Mouse (Mus musculus) Muller cell, postnatal 12 days (primary cell): ENCODE measurements around the gene Plekha6.

ENCODE experiments used
- DNase-seq: peaks from one replicate; pipeline ENCODE4 v3.0.0-alpha.2; 2015; ENCODE audit errors: inconsistent ontology term

Plekha6 gene

GRCm38 (mm10) chr1:133214672-133215359 lies 50.8 kb downstream of the Plekha6 start:
- DNase-seq, result no peak

DNA sequence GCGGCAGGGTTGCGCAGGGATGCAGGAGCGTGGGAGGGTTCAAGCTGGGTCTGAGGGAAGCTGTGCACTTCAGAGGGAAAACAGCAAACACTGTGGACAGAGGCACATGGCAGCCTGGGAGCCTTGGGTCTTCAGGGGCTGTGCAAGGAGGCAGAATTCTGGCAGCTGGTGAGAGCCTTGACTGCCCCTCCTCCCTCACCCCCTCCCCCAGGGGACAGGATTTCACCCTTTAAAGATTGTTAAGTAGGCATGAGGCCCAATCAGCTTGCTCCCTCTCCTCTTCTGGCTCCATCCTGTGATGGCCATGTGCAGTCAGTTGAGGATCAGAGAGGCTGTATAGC lies 51.3 kb downstream of the Plekha6 start:
- DNase-seq, result no peak

GRCm38 (mm10) chr1:133215753-133216152 lies 51.7 kb downstream of the Plekha6 start:
- no peak for DNase-seq

DNA sequence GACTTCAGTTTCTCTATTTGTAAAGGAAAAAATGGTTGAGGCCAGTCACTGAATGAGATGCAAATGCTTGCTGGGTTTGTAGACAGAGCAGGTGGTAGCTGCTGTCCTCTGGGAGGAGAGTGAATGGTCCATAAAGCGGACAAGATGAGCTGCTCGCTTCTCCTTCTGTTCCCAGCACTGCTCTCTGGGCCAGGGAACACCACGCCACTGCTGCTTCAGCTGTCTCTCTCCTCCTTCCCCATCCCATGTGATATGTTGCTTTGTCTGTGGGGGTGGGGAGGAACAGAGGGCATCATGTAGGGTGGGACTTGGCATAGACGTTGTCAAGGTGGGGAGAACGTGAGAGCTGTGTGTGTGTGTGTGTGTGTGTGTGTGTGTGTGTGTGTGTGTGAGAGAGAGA lies 53.0 kb downstream of the Plekha6 start:
- no peak for DNase-seq

DNA sequence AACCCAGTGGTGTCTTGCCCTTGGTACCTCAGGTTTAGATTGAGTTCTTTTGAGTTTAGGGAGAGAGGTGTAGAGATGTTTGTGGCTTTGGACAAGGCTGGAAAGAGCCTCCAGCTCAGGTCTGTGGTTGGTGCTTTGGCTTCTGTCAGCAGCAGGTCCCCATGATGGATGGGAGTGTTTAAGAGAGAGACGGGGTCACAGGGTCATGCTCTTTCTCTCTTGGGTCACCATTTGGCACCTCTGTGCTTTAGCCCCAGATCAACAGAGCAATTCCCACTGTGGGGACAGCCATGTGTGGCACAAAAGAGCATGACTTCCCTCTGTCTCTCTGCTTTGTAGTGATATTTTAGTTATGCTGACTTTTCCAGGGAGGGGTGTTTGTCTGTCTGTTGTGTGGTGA lies 55.1 kb downstream of the Plekha6 start:
- DNase-seq, result no peak

DNA sequence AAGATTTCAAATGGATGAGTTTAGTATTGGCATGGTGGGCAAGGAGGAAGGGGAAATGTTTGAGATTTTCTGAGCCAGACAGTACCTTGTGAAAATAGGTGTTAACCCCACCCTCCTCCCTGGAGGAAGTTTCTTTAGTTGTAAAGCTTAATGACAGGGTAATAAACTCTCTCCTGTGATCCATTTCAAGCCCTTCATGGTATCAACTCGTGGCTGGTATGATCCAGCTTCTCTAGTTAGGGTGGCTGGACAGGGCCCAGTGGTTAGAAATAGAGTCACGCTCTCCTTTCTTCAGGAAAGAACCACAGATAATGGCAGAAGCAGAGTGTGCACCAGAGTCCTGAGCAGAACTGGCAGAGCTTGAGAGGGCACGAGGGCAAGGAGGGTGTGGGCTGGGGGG lies 57.4 kb downstream of the Plekha6 start:
- no peak for DNase-seq

DNA sequence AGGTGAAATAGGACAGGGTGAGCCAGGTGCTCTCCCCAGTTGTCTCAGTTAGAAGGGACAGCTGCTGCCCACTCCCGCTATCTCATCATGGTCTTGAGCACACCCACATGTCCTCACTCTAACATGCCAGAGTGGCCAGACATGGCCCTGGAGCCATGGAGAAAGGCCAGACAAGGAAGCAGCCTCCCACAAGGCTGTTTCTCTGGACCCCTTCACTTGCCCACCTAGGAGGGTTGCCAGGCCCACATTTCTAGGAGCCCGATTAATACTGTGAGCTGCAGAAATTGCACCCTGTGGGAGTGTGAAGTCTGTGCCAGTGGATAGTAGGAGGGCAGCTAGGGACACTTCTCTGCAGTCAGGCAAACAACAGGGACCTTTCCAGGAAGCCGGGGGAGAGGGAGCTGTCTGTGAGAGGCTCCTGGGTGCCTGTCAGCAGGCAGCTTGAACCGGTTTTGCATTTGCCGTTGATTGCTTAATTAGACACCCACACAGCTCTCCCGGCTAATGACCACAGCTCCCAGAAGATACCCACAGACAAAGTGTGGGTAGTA lies 58.5 kb downstream of the Plekha6 start:
- peak; percentile 66 for DNase-seq

DNA sequence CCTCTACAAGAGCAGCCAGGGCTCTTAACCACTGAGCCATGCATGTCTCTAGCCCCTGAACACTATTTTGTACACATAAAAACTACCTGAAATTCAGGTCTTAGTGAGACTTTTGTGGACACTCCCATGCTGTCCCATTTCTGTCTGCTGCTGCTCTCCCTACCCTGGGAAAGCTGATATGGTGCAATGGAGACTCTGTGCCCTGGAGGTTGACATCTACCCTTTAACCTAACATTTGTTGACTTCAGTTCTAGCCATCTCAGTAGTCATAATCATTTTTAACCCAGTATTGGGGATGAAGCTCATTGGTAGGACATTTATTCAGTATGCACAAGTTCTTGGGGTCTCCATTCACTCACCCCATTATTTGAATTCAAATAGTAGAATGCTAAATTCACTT lies 60.7 kb downstream of the Plekha6 start:
- DNase-seq, result no peak

DNA sequence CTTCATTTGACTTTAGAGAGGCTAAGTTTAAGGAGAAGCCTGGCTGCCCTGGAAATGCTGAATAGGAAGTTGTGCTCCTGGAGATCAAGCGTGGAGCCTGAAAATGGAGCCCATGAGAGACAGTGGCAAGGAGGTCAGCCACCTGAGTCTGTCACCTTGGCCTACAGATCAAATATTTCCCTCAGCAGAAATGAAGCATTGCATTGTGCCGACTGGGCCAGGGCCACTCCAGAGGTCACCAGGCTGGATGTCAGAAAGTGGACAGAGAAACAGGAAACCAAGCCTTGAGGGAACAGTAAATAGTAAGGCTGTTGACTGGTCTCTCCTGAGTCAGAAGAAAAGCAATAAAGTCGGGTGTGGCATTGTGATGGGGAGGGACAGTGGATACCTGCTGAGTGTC lies 61.1 kb downstream of the Plekha6 start:
- DNase-seq, result no peak

DNA sequence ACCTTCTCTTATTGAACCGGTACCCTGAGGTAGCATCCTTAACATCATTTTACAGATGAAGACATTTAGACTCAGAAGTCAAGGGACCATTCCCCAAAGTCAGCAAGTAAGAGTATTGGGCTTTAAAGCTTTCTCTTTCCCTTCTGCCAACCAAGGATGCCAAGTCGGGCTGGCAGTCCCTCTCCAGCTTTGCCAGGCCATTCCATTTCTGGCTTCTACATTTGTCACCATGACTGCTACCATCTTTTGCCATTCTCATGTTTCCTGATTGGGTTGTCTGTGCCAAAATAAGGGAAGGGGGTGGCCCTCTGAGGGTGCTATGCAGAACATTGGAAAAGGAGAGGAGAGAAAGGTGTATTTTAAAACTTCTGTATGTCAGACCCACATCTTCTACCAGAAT lies 61.6 kb downstream of the Plekha6 start:
- no peak for DNase-seq

DNA sequence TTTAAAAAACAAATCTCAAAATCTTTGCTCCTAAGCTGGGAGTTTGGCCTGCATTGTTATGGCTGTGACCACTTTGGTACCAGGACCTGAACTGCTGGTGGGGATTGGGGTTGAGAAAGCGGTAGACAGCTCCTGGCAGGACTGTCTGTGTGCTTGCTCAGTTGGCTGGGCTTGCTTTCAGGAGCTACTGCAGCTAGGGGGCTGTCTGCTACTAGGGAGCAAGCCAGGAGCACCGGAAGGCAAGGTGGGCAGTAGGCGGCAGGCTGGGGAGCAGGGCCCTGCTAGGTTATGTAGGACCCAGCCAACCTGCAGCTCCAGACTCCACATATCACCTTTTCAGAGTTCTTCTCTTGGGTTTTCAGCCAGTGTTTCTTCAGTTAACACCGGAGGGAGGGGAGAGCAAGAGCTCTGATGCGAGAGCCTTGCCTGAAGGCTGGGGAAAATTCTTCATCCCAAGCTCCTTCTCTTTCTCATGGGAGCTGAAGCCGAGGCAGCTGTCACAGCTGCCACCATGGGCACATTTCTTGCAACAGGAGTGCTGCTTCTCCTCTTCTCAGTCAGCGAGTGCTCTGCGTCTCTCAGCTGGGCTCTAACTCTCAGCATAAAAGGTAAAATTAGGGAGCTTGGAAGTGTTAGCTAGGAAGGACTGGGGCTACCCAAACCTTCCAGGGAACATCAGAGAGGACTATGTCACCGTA lies 62.1 kb downstream of the Plekha6 start:
- no peak for DNase-seq

GRCm38 (mm10) chr1:133226928-133227327 lies 62.9 kb downstream of the Plekha6 start:
- peak; percentile 72 for DNase-seq

DNA sequence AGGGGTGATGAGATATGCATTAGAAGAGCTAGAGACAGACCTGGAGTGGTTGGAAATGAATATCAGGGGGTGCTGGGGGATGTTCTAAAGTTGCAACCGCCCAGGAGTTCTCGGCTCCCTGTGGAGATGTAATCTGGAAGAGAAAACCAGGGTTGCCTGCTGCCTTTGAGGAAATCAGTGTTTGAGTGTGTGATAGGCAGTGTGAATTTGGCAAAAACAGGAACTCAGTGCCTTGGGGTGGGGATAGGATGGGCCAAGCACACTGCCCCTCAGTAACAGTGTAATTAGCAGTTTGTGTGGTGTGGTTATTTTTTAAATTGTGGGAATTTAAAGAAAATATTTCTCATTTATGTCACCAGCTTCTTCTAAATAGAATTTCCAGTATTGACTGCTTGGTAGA lies 63.4 kb downstream of the Plekha6 start:
- no peak for DNase-seq

- DNase-seq, result no peak
Measured at GRCm38 (mm10) chr1:133228809-133229487, 64.9 kb downstream of the Plekha6 start.

- no peak for DNase-seq
Measured at GRCm38 (mm10) chr1:133231523-133232193, 67.6 kb downstream of the Plekha6 start.

GRCm38 (mm10) chr1:133235909-133236308 lies 71.9 kb downstream of the Plekha6 start:
- DNase-seq, result no peak

- DNase-seq, result no peak
Measured at GRCm38 (mm10) chr1:133236693-133237440, 72.9 kb downstream of the Plekha6 start.

- DNase-seq, result no peak
Measured at GRCm38 (mm10) chr1:133237670-133238069, 73.7 kb downstream of the Plekha6 start.

GRCm38 (mm10) chr1:133239121-133239812 lies 75.3 kb downstream of the Plekha6 start:
- DNase-seq, result no peak

- no peak for DNase-seq
Measured at GRCm38 (mm10) chr1:133239813-133240160, 75.8 kb downstream of the Plekha6 start.

GRCm38 (mm10) chr1:133240881-133241280 lies 76.9 kb downstream of the Plekha6 start:
- no peak for DNase-seq
